In the genomic region with DNA sequence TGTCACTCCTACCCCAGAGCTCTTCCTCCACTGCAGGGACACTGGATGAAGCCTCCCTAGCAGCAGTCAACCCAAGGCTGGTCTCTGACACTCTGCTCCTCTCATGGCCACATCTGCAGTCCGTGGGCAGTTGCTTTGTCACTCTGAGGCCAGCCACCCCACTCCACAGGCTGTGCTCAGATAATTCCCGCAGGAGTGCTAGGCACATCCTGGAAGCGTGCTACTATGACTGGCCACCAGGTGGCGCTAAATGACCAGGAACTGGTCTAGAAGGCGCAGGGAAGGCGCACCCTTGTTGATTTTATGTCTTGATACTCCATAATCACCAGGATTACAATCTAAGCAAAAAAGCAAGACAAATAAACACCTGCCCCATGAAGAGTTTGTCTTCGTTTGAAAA, we compare ENCODE assay signal across 8 mouse cellular contexts.
DNase-seq lines count a peak whose midpoint lies in the region; ATAC-seq and TF ChIP-seq lines count a peak whose summit lies in the region.

No protein-coding gene starts in this region.

- H3K27me3 ChIP-seq in MEL (ENCODE audit: control insufficient read depth in 1 of 2, insufficient read depth in 2 of 2, low read length in 2 of 2) = no peaks in the 10 kb centered on the region

- H3K9me3 ChIP-seq in MEL (replicated peaks; ENCODE audit: insufficient read depth, low read length) = no peaks in the 10 kb centered on the region

- TF ChIP-seq RAD21 in MEL (IDR thresholded peaks at IDR 0.05; ENCODE audit: low read depth, low read length) = peak; percentile 34

- no peak overlapping the region for H3K9ac ChIP-seq in MEL (ENCODE audit: control insufficient read depth, low read depth, low read length, poor library complexity, severe bottlenecking)

- H3K36me3 ChIP-seq in MEL (ENCODE audit: control insufficient read depth in 1 of 2, insufficient read depth in 2 of 2, low read length in 2 of 2) = no peaks in the 10 kb centered on the region

- no peaks in the 10 kb centered on the region for H3K4me1 ChIP-seq in MEL (ENCODE audit: control insufficient read depth in 1 of 2, insufficient read depth in 2 of 2, low read length in 2 of 2)

- no peak for TF ChIP-seq EP300 in MEL (IDR thresholded peaks at IDR 0.05; ENCODE audit: low read depth in 1 of 2, low read length in 2 of 2)

- no peak overlapping the region for H3K27ac ChIP-seq in MEL (ENCODE audit: control insufficient read depth, low read depth, low read length)

- DNase-seq in MEL (ENCODE audit: low read depth, low spot score) = peak; percentile 5
- peak; percentile 43 for DNase-seq in c-Kit-negative CD71-positive TER-119-positive erythroid progenitor cells, embryonic 14.5 days (ENCODE audit: low read depth, low spot score)
- peak; percentile 82 to 91 for DNase-seq in heart, postnatal 36 days
- peak; percentile 84 to 94 for DNase-seq in layer of hippocampus, adult 18-20 months (ENCODE audit: low spot score in 2 of 2)
- peak; percentile 90 for DNase-seq in lung, postnatal 10 days
- DNase-seq in retina, postnatal 7 days (ENCODE audit: low read depth, low spot score) = peak; percentile 80
- DNase-seq in urinary bladder, adult 2 months (ENCODE audit: low spot score) = peak; percentile 78

- ATAC-seq in erythroid progenitor cell, adult 5-6 weeks (replicated peaks; ENCODE audit: low FRiP score, poor library complexity, severe bottlenecking) = peak; percentile 56; the same call in 1 of the 2 replicates

- intact Hi-C loops in heart, postnatal 36 days (cut with DNase I) = loop anchor here (1.0 to 10.0 kb wide), 5 partner anchors 126 to 700 kb away; no protein-coding TSS in a partner anchor

- H3K79me2 ChIP-seq in MEL (ENCODE audit: control insufficient read depth, insufficient read depth, low read length, poor library complexity) = no peaks in the 10 kb centered on the region

- H3K4me3 ChIP-seq in MEL (ENCODE audit: control insufficient read depth in 1 of 2, insufficient read depth in 1 of 2, low read depth in 2 of 2, low read length in 2 of 2) = no peak overlapping the region

- TF ChIP-seq CTCF in MEL (IDR thresholded peaks at IDR 0.05 in 2 of 3, conservative IDR thresholded peaks at IDR 0.05 in 1 of 3; ENCODE audit: control insufficient read depth in 1 of 3, insufficient read depth in 1 of 3, low read depth in 2 of 3, low read length in 3 of 3, poor library complexity in 1 of 3, severe bottlenecking in 1 of 3) = peak; percentile 20 to 50 (median 34); a peak in 5 of 6 replicates

- TF ChIP-seq POLR2A in MEL (IDR thresholded peaks at IDR 0.05; ENCODE audit: control insufficient read depth in 1 of 2, insufficient read depth in 1 of 2, low read depth in 1 of 2, low read length in 2 of 2, poor library complexity in 1 of 2) = no peak

TF ChIP-seq in MEL, 35 proteins besides CTCF, POLR2A, EP300 and RAD21:
- TF ChIP-seq MAX (IDR thresholded peaks at IDR 0.05; ENCODE audit: low read length) (no peak), SMC3 (IDR thresholded peaks at IDR 0.05; ENCODE audit: low read depth, low read length) (0 out of 2 replicates have a peak, but pooled peaks have one; percentile 12)

Comparison
In these comparisons a context has a peak if more than half of its experiments do, and no peak if none do; other contexts are left out.
1. DNase-seq: peak in every context shown above with its lines; median percentile 90 in lung, postnatal 10 days; 89 in layer of hippocampus, adult 18-20 months; 86 in heart, postnatal 36 days; 80 in retina, postnatal 7 days; 78 in urinary bladder, adult 2 months; 43 in c-Kit-negative CD71-positive TER-119-positive erythroid progenitor cells, embryonic 14.5 days; 5 in MEL.